Mouse (Mus musculus) C2C12 (cell line): ENCODE data around the gene Psmd9.

Experiments used
- CEBPB ChIP-seq: IDR thresholded peaks from one replicate; pipeline ENCODE4 v1.6.1; 2011; ENCODE audit warnings: low read depth, mild to moderate bottlenecking, control low read depth, moderate library complexity
- CTCF ChIP-seq: IDR thresholded peaks from one replicate; pipeline ENCODE4 v1.5.1; 2011; ENCODE audit not compliant: control insufficient read depth, insufficient read depth, insufficient read length
- MAX ChIP-seq: IDR thresholded peaks from one replicate; pipeline ENCODE4 v1.6.1; 2011; ENCODE audit warnings: mild to moderate bottlenecking, control low read depth
- MYOD1 ChIP-seq: IDR thresholded peaks from one replicate; pipeline ENCODE4 v1.6.1; 2011; ENCODE audit warnings: low read depth; ENCODE audit not compliant: control insufficient read depth, insufficient read length

GRCm38 (mm10) chr5:123136361-123137043 is 32.7 kb upstream of the Psmd9 start:
- TF ChIP-seq CTCF (no peak), MYOD1 (no peak), CEBPB (no peak), MAX (peak; percentile 94)
